Mouse (Mus musculus): Measurements from ENCODE around the gene Gas7.

Gene Gas7

GRCm38 (mm10) chr11:67579136-67579535, 123.9 kb downstream of the Gas7 start:
- peak; percentile 33 for DNase-seq

DNA sequence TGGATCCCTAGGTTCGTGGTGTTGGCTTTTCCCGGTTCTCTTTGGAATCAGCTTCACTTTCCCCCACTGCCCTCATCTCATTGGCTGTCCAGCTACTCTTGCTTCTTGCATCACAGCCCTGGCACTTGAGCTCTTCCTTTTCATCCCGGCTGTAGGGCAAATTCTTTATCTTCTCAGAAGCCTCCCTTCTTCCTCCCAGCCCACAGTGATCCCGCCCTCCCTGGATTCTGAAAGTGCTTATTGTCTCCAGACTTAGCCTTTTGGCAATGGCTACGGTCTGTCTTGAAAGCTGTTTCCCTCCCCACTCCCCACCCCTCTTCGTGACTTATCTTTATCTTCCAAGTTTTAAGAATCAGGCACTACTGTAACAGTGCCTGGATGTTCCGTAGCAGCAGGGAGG, 126.3 kb downstream of the Gas7 start:
- peak; percentile 35 for DNase-seq

DNA sequence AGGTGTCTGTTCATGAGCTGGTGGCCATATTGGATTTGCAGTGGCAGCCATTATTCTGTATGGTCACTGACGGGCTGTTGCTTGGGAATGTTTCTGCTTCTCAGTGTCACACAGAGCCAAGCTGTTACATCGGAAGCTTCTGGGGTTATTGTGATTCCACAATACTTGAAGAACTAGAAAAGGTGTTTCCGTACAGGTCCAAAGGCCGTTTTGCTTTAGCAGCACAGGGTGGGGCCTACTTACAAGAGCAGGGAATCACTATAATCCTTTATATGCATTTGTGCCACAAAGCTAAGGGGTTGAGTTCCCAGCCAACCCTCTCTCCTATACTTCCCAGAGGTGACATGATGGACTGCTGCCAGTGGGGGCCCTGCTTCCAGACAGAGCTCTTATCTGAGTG, 127.3 kb downstream of the Gas7 start:
- DNase-seq: no peak

- no peak for DNase-seq
Observed at GRCm38 (mm10) chr11:67585016-67585415, 129.8 kb downstream of the Gas7 start.

- DNase-seq: no peak
Observed at GRCm38 (mm10) chr11:67585629-67586028, 130.4 kb downstream of the Gas7 start.

DNA sequence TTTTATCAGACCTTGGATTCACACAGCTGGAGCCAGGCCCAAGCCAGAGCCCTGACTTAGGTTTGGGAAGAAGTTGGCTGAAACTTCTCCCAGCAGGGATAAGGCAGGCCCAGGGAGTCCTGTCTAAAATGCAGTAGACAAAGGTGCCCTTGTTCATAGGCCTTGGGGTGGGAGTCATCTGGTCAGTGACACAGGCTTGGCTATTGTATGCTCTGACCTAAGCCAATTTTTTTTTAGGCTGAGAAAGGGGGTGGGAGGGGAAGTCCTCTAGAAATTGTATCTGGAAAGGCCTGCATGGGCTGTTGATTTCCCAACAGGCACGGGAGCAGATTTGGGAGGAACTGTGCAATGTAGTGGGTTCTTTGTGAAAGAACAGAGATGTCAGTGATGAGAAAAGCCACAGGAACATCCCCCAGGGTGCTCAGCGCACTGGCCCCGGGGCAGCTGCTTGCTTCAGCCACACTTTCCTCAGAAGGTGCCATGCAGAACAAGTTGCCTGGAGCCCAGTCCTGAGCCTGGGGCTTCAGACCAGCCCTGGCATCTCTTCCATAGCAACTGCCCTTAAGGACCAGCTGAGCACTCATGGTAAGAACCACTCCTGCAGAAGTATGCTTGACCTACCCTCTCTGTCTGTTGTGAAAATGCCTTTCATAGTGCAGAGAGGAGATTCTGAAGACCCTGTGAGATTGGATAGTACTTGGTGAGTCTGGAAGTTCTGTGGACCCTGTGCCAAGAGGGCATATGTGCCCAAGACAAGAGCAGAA, 131.2 kb downstream of the Gas7 start:
- peak; percentile 72 for DNase-seq

DNA sequence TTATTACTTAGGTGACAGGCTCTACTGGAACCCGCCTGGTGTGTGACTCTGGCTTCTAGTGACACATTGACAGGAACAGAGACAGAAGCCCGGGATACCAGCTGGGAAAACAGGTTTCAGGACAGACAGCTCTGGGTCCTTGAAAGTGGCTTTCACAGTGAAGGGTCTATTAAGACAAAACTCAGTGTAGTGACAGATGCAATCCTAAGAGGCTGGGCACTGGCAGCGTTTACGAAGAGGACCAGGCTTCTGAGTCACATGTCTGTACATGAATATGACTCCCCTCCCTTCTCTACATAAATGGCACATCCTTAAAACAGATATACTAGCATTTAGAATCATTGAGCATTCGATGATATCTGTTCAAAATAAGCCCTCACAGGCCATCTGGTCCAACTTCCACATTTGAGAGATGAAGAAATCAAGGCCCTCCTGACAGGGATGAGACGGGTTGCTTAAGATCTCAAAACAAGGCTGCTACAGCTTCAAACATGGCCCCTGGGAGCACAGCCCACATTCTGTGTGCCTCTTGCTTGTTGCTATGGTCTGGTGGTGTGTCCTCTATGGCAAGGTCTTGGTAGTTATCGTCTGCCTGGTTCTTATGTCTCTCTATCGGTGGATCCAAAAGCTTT, 133.1 kb downstream of the Gas7 start:
- peak; percentile 32 for DNase-seq

GRCm38 (mm10) chr11:67588828-67589314, 133.6 kb downstream of the Gas7 start:
- DNase-seq: peak; percentile 83

- DNase-seq: peak; percentile 21
Observed at GRCm38 (mm10) chr11:67596233-67596632, 141.0 kb downstream of the Gas7 start.

DNA sequence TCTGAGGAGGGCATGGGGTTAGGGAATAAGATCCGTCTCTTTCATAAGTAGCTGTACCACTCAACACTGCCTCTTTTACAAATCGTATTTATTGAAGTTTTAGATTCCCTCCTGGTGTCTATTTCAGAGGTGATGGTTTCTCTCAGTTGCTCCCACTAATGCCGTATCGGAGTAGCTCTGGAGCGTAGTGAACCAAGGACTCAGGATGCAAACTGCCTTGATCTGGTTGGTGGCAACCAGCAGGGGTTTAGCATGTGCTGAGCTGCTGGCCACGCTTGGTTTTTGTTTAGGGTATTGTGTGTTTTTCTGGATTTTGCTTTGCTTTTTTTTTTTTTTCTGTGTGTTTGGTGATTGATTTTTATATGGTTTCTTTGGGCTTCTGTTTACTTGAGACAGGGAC, 141.6 kb downstream of the Gas7 start:
- no peak for DNase-seq

GRCm38 (mm10) chr11:67597388-67597787, 142.2 kb downstream of the Gas7 start:
- no peak for DNase-seq

DNA sequence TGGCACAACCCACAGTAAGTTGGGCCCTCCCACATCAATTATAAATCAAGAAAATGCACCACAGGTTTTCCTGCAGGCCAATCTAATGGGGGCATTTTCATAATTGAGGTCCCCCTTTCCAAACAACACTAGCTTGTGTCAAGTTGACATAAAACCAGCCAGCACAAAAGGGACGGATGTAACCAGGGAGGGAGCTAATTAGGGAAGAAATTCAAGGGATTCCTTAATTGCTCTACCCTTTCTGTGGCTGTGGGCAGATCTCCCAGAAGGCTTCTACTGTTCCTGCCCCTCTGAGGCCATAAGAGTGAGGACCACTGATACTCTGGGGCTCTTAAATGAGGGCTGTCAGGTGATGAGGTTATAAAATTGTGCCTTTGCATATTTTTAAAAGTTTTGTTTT, 143.9 kb downstream of the Gas7 start:
- DNase-seq: no peak

GRCm38 (mm10) chr11:67600710-67601430, 145.6 kb downstream of the Gas7 start:
- no peak for DNase-seq

GRCm38 (mm10) chr11:67602711-67603369, 147.6 kb downstream of the Gas7 start:
- no peak for DNase-seq

DNA sequence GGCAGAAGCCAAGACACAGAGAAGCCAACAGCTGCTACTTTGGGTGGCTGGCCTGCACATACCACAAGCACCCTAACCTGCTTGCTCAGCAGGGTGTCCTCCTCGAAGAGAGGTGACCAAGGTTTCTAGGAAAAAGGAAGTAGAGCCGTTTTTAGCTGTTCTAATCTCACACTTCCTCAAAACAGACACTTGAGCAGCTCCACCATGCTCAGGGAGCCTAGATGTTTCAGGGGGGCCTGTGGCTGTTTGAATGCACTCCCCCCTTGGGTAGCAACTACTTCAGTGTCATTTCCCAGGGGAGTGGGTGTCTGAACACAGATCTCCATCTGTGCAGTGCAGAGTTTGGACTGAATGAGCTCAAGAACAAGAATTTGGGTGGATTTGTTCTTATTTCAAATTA, 149.2 kb downstream of the Gas7 start:
- DNase-seq: peak; percentile 16

DNA sequence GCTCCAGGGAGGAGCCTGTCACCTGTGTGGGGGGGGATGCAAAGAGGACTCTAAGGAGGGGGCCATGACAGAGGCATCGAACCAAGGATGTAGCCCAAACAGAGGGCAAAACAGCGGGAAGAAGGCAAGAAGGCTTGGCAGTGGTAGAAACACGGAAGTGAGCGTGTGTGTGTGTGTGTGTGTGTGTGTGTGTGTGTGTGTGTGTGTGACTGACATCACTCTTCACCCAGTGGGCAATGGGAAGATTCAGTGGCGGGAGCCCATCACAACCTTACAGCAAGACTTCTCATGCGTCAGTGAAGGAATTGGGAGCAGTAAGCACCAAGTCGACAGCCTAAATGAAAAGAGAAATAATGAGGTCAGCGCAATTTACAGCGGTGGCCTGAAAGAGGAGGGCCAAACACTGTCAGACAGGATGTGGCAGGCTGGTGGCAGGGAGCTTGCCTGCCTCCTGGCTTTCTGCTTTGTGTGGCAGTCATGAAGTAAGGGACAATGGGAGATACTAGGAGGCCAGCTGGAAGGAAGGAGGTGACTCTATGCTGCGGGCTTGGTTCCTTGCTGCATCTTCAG, 153.0 kb downstream of the Gas7 start:
- DNase-seq: peak; percentile 12

GRCm38 (mm10) chr11:67612158-67612839, 157.1 kb downstream of the Gas7 start:
- no peak for DNase-seq

- DNase-seq: no peak
Observed at GRCm38 (mm10) chr11:67616557-67617239, 161.5 kb downstream of the Gas7 start.

DNA sequence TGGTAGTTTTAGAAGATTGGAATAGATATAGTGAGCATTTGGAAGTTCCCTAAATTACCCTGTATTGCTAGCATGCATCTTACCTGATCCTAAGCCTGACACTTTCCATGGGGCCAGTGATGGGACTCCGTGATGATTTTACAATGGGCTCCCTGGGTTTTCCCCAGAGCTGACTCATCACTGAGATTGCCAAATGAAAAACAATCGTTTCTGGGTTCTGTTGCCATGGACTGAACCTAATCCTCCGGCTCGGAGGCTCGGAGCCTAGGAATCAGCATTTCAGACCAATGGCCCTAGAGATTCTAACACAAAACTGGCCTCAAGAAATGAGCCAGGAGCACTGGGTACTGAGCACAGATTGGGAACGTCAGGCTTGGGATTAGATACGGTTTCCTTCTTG, 167.1 kb downstream of the Gas7 start:
- DNase-seq: no peak

DNA sequence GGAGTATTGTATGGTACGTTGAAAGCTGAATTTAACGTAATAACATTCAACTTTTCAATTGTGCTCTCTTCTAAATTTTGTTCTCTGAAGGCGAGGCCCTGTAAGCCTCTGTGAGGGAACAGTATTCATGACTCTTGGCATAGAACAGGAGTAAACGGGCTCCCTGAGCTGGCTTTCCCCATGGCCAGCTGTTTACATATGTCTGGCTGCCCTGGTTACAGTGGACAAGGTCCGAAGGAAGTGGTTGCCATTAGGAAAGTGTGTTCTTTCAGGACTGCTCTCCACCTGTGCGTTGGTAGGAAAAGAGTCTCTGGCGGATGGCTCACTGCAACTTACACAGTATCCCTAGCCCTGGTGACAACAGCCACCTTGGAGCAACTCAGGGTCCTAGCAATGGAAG, 171.9 kb downstream of the Gas7 start:
- DNase-seq: no peak

GRCm38 (mm10) chr11:67628522-67628921, 173.3 kb downstream of the Gas7 start:
- no peak for DNase-seq

- DNase-seq: no peak
Observed at GRCm38 (mm10) chr11:67632906-67633305, 177.7 kb downstream of the Gas7 start.
